Mouse (Mus musculus): ENCODE measurements at regions not wholly inside any gene's neighbourhood (a gene's known extent, or its start where the extent isn't known, plus 50 kb on each side); places are given as distances from the start of the nearest gene placed in this dataset.

DNA sequence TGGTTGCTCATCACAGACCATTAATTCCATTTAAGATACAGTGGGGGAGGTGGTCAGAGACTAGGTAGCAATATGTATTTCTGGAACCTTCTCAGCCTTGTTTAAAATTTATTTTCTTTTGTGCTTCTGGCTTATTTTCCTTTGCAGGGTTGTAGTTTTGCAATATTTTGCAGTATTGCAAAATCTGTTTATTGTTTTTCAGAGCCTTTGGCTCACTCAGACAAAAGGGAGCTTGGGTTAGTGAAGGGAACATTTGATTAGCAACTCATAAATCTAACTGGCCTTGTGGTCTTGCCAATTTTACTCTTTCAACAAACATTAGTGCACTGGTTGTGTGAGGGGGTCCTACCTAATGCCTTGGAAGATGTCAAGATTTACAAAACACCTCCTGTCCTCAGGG lies 121.7 kb downstream of the Fam43a start:
- no peak for ATAC-seq (ENCODE audit: extremely low read depth, insufficient number of reproducible peaks, low FRiP score, poor library complexity, severe bottlenecking)

DNA sequence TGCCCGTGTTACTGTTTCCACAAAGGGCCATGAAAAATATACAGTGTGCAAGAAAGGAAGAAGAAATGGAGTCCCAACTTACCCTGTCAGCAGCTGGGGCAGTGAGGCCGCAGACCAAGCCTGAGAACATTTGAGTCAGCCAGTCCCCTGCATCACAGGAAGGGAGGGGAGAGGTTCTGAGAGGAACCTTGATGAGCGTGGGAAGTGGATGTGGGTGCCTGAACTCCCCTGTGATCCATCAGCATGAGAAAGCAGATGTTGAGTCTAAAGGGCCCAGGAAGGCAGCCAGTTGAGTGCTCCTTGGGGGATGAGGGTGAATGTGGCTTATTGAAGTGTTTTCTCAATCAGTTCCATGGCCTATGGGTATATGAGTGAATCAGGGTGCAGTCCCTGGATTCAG lies 122.8 kb downstream of the Fam43a start:
- no peak for ATAC-seq (ENCODE audit: extremely low read depth, insufficient number of reproducible peaks, low FRiP score, poor library complexity, severe bottlenecking)

DNA sequence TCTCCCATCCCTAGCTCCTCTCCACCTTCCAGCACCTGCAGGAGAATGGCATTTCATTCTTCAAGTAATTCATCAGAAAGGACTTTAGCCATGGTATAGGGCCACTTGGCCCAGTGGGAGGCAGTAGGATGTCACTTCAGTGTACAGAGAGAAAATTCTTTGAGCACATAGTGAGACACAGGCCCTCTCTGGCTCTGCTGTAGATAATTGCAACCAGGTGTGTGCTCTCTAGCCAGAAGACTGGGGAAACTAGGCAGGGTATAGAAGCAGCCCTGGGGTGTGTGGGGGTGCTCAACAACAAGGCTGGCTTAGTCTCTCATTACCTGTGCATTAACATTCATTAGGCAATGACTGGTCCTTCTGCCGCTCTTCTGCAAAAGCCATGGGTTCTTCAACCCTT lies 125.1 kb downstream of the Fam43a start:
- ATAC-seq (ENCODE audit: extremely low read depth, insufficient number of reproducible peaks, low FRiP score, poor library complexity, severe bottlenecking) = no peak

DNA sequence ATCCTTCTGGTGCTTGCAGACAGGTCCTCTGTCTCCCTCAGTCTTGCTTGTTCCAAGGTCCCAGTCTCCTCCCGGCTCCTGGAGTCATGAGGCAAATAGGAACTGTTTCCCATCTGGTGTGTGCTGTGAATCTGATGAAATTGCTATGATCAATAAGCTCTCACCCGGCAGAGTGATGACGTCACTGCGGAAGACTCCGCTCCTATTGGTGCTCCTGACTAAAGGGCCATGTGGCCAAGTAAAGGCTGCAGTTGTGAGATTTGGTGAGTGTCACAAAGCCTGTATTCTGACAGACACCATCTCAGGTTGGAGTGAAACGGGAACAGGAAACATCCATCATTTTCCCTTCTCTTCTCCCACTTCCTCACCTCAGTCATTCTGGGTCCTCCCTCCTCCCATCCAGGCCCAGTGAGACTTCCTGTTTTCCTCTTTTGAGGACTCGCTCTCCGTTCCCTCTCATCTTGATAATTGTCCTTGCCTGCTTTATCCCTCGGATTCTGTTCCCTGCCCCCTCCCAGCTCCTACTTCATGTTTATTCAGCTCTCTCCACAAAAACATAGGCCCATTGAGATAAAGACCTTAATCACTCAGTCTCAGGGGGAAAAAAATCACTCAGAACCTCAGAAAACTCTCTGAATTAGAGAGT lies 133.4 kb downstream of the Fam43a start:
- no peak for ATAC-seq (ENCODE audit: extremely low read depth, insufficient number of reproducible peaks, low FRiP score, poor library complexity, severe bottlenecking)

DNA sequence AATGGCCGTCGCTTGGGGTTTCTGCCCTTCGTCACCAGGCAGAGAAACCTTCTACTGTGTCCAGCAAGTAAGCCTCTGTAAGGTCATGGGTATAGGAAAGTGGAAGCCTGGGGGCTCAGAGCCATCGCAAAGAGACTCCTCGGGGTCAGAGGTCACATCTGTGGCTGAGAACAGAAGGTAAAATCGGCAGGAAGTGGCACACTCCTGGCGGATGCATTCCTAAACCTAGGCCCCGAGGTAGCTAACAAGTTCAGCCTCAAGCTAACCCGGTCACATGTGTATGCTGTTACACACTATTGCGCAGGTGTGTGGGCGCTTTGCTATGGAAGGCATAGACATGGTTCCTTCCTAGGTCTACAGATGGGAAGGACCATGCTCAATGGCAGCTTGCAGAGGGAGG lies 134.0 kb downstream of the Fam43a start:
- no peak for ATAC-seq (ENCODE audit: extremely low read depth, insufficient number of reproducible peaks, low FRiP score, poor library complexity, severe bottlenecking)

DNA sequence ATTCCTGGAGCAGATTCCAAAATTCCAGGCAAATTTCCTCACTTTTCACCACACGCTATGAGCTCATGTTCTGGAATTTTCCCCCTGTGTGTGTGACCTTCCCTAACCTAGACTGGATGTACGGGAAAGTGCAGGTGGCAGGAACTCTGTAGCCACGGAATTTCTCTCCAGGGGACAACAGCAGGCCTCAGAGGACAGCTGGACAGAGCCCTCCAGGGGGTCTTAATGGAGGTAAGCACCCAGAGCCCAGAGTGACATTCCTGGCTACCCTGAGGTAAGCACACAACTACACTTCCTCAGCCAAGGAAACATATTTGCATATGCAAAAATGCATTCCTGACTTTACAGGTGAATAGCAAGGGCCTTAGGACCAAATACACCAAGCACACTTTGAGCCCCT lies 135.8 kb downstream of the Fam43a start:
- ATAC-seq (ENCODE audit: extremely low read depth, insufficient number of reproducible peaks, low FRiP score, poor library complexity, severe bottlenecking) = no peak

DNA sequence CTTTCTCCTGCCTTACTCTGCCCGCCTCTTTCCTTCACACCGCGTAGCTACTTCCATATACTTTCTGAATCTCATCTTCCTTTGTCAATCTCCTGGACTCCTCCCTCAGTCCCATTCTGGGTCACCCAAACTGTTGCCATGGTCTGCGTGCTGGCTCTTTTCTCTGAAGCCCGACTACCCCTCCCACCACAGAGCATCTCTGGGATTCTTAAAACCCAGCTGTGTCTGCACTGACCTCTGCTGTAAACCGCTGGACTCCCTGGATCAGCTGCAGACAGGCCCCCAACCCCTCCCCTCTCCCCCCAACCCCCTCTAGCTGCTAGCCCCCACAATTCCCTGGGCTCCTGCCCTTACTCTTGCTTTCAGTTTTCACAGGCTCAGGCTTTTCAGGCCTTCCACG lies 136.4 kb downstream of the Fam43a start:
- ATAC-seq (ENCODE audit: extremely low read depth, insufficient number of reproducible peaks, low FRiP score, poor library complexity, severe bottlenecking) = no peak

DNA sequence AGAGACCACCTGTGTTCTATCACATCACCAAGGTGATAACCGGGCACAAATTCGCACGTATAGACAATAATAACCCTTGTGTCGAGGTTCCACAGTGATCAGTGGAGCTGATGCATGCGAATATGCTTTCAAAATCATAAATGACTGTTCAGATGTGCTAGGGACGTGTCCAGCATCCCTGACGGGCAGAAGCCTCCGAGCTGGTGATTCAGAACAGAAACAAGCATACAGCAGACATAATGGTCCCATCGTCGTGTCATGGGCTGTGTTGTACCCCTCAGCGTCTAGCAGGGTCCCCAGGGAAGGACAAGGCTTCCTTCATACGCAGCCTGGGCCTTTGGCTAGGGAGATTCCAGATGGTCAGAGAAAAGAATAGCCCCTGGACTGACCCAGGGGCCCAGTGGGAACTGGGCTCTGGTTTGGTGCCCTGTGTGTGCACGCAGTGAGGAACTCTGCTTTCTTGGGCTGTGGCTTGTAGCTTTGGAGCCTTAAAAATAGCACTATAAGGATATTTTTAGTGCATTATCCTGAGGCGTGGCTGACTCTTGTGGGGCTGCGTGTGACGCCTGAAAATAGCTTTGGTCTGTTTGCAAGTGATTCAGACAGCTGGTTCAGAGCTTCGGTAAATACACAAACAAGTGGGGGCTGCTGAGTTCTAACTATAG lies 137.3 kb downstream of the Fam43a start:
- no peak for ATAC-seq (ENCODE audit: extremely low read depth, insufficient number of reproducible peaks, low FRiP score, poor library complexity, severe bottlenecking)

DNA sequence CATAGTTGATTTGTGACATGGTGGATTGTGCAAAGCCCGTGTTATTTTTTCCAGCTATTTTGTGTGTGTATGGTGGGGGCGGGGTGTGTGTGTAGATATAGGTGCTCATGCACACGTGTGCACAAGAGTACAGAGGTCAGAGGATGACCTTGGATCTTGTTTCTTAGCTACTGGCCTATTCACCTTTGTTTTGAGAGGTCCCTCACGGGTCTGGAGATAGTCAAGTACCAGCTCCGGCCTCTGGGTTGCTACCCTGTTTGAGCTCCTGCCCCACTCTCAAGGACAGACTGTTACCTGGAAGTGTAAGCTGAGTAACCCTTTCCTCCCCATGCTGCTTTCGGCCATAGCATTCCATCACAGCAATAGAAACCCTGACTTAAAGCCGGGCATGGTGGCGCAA lies 138.0 kb downstream of the Fam43a start:
- no peak for ATAC-seq (ENCODE audit: extremely low read depth, insufficient number of reproducible peaks, low FRiP score, poor library complexity, severe bottlenecking)

DNA sequence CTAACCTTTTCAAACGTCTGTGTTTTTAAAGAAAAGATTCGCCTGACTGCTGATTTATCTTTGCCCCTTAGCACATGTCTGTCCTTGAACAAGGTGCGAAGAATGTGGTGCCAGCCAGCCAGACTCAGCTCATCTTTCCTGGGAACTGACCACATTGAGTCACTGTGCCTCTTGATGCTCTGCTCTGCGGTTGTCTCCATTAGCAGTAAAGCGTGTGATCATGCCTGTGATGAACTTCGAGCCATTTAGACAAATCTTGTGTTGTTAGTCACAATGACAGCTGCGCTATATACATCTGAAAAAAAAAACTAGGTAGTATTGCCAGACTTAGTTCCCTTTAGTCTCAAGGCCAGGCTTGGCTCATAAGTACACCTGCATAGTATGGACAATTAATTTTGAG lies 140.1 kb downstream of the Fam43a start:
- no peak for ATAC-seq (ENCODE audit: extremely low read depth, insufficient number of reproducible peaks, low FRiP score, poor library complexity, severe bottlenecking)

DNA sequence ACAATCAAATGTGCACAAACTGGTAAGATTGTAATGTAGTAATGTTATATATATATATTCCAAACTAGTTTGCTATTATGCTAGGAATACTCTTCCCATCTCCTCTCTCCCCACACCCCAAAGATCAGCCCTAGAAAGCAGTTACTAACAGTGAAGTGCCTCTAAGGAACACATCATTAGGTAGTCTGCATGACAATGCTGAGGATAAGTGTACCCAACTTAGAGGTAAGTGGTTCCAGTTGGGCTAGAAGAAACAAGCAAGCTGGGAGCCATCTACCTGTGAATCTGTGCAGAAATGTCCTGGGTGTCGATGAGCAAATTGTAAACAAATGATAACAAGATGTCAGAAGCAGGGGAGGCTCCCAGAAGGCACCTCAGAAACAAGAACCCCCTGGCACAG lies 141.7 kb downstream of the Fam43a start:
- no peak for ATAC-seq (ENCODE audit: extremely low read depth, insufficient number of reproducible peaks, low FRiP score, poor library complexity, severe bottlenecking)

DNA sequence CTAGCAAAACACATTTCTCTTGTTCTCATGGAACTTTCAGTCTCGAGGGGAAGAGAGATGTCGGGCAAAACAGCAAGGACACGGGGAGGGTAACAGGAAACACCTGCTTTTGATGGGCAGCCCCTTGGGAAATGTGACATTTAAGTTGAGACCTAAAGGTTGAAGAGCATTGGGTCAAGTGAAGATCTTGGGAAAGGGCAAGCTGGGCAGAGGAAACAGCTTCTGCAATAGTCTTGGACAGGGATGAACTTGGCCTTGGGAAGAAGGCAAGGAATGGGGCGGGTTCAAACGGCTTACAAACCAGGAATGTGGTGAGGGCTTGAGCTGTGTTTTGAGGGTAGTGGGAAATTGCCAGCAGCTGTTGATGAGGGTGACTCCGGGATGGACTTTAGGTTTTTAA lies 143.0 kb downstream of the Fam43a start:
- no peak for ATAC-seq (ENCODE audit: extremely low read depth, insufficient number of reproducible peaks, low FRiP score, poor library complexity, severe bottlenecking)

DNA sequence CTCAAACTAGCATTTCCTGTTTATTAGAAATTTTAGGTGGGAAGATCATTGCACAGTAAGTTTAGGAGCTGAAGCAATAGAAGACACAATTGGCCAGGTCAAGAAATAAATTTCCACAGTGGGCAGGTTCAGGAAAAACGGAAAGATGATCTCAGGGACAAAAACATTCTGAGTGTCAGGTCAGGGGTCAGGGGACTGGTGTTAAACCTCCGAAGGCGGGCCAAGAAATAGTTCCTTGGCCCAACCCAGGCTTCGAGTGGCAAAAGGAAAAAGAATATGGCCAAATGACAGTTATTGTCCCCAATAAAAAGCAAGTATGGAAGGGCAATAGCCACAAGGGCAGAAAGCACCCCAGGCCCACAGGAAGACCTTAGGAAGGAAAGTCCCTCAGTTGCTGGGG lies 144.0 kb downstream of the Fam43a start:
- ATAC-seq (ENCODE audit: extremely low read depth, insufficient number of reproducible peaks, low FRiP score, poor library complexity, severe bottlenecking) = no peak

DNA sequence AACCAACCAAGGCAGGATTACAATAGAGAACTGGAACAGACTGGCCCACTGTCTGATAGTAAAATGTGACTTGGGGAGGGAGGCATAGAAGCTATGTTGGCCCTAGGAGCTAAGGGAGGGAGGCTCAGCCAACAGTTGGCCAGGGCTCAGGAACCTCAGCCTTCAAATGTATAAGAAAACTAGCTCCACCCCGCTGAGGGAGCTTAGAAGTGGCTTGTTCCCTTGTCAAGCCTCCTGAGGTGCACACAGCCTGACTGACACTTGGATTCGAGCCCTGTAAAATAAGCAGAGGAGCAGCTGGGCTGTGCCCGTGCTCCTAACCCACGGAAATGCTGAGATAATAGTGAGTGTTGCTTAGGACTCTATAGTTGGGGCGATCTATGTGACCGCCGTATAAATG lies 144.7 kb downstream of the Fam43a start:
- no peak for ATAC-seq (ENCODE audit: extremely low read depth, insufficient number of reproducible peaks, low FRiP score, poor library complexity, severe bottlenecking)

DNA sequence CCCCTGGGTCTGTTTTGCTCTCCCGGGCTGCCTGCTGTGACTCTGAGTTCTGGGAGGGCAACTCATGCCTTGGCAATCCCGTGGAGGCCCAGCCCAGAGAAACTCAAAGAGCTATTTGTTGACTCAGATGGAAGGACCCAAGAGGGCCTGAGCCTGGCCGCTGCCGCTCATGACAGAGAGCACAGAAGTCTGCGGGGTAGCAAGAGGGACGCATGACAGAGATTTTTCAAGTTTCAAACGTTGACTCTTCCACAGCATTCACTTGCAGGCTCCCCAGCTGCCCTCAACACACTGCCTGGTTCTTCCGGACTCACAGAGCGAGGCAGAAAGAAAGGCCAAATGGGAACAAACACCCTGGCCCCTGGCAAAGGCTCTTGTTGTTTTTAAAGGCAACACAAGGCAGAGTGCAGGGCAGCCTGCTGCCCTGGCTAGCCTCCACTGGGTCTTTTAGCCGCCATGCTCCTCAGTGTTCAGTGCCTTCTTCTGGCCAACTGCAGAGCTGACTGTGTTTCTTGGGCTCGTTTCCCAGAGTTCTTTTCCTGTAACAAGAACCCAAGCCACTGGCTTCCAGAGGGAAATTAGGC lies 146.2 kb downstream of the Fam43a start:
- ATAC-seq (ENCODE audit: extremely low read depth, insufficient number of reproducible peaks, low FRiP score, poor library complexity, severe bottlenecking) = no peak

DNA sequence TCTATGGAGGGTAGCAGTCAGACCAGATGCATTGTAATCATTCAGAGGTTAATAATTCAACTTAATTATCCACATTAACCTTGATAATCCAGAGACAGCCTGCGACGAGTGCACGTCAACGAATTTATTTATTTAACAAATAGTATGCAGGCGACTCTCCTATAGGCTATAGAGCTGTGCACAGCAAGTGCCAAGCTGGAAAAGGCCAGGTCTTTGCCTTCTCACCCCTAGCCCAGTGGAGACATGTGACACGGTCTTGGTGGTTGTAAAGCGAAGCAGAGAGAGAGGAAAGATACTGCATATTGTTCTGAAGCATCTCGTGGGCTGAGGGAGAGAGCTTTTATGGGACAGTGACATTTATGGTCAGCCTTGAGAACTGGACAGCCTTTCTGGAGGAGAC lies 146.7 kb downstream of the Fam43a start:
- ATAC-seq (ENCODE audit: extremely low read depth, insufficient number of reproducible peaks, low FRiP score, poor library complexity, severe bottlenecking) = no peak

DNA sequence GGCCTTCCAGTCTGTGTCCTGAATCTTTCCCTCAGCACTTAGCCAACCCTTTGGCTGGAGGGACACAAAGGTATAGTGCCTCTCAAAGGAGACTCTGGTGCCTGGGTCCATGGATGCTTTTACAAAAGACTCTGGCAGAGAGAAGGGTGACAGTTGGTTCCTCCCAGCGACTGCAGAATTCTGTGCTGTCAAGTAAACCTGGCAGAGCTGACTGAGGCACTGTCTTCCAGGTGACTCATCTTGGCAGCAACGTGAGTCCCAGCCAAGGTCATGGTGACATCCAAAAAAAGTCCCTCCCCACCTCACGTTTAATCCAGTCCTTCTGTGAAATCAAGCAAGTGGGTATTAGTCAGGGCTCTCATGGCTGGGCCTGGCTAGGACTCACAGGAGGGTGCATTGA lies 150.3 kb downstream of the Fam43a start:
- ATAC-seq (ENCODE audit: extremely low read depth, insufficient number of reproducible peaks, low FRiP score, poor library complexity, severe bottlenecking) = no peak

DNA sequence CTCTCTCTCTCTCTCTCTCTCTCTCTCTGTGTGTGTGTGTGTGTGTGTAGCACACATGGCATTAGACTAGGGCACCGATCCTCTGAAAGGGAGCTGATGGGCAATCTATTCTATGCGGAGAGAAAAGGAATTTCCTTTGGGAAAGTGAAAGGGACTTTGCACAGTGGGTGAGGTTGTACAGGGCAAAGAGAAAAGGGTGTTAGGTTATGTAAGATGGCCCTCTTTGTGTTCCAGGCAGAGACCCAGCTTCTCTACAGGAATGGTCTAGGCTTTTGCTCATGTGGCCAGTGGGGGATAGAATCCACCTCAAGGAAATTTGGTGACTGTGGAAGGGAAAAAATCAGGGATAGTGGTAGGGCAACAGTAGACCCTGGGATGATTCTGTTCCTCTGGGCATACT lies 156.2 kb downstream of the Fam43a start:
- ATAC-seq (ENCODE audit: extremely low read depth, insufficient number of reproducible peaks, low FRiP score, poor library complexity, severe bottlenecking) = no peak

DNA sequence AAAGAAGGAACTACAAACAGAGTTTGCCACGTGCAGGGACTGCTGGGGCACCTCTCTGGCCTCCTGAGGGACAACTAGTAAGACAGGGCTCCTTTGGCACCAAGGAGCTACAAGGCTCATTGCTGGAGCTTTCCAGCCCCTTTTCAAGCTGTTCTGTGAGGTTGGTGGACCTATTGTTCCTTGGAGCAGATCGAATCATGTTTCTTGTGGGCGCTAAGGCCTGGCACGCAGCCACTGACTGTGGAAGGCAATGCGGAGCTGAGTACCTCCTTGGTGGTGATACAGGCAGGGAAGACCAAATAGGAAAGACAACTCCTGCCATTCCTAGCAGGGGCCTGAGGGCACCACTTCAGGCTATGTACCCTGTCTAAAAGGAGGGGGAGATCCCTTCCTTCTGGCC lies 157.2 kb downstream of the Fam43a start:
- no peak for ATAC-seq (ENCODE audit: extremely low read depth, insufficient number of reproducible peaks, low FRiP score, poor library complexity, severe bottlenecking)

DNA sequence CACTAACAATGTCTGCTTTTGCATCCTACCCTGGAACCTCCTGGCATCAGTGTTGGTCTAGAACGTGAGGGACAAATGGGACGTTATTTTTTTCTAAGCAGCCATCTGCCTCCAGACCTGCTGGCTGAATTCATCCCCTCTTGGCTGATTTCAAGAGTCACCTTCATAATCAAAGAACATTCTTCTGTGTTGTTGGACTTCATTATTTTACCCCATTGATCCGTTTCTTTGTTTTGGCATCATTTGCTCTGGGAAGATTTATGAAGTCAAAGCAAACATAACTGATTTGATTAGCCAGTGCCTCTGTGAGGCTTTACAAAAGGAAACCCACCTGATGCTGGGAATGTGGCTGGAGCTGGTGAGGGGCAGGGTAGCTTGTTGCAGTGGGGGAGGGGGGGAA lies 158.0 kb downstream of the Fam43a start:
- no peak for ATAC-seq (ENCODE audit: extremely low read depth, insufficient number of reproducible peaks, low FRiP score, poor library complexity, severe bottlenecking)

DNA sequence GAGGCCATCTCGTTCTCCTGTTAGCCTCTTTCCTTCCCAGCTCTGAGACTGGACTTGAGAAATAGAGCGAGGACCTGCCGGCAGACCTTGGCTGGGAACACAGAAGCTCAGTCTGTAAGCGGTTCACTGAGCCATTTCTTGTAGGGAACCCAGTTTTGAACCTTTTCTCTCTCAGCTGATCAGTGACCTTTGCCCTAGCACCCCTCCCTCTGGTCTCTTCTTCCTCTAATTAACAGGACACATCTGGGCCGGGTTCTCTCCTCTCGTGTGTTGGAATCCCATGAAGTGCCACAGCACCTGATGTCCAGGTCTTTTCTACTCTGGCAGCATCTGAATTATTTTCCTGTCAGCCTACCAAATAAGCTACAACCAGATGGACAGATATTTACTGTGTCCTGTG lies 158.5 kb downstream of the Fam43a start:
- ATAC-seq (ENCODE audit: extremely low read depth, insufficient number of reproducible peaks, low FRiP score, poor library complexity, severe bottlenecking) = no peak
